Mouse (Mus musculus): Measurements from ENCODE around the gene Chd3. TPM values are rescaled to one million over a fixed set of nuclear protein-coding genes. Genes with fewer than 3 reads are reported as not detected.
"Not testable (repeated sequence)": the region's sequence is repeated elsewhere in the genome, so short reads cannot be mapped to it uniquely, and the experiment has no call there.

Gene Chd3
- polyA plus RNA-seq, 1 experiment, result 14.5 TPM

DNA sequence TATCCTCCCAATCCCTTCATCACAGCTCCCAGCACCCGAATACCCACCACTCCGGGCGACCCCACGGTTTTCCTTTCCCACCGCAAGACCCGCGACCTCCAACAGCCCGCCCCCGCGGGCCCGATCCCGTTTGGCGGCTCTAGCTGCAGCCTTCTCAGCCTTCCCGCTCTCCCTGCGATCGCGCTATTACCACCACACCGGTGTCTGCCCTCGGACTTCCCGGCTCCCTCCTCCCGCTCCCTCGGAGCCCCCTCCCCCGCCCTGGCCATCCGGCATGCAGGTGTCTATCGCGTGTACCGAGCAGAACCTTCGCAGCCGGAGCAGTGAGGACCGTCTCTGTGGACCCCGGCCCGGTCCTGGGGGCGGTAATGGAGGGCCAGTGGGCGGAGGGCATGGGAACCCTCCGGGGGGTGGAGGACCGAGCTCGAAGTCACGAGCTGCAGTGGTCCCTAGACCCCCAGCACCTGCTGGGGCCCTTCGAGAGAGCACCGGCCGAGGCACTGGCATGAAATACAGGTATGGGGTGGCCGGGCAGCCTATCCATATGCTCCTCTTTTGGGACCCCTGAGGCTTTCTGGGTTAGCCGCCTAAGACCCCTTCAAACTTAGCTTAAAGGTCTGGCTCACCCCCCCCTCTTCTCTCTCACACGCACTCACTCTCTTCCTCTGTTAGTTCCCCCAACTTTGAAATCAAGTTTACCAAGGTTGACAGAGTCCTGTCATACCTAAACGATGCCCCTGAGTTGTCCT, 42.6 kb downstream of the Chd3 start:
- peaks cover 52% of the 10 kb centered on the region for H3K27me3 ChIP-seq (replicated peaks)
- no peaks in the 10 kb centered on the region for H3K36me3 ChIP-seq (replicated peaks; ENCODE audit: low read length)
- H3K9me3 ChIP-seq, result no peaks in the 10 kb centered on the region
- TF ChIP-seq GATA1 (IDR thresholded peaks at IDR 0.05; ENCODE audit: borderline replicate concordance, low read length) (no peak), FLI1 (IDR thresholded peaks at IDR 0.05; ENCODE audit: low read length) (no peak)
- H3K4me1 ChIP-seq, result peaks cover 70% of the 10 kb centered on the region
- H3K4me3 ChIP-seq (replicated peaks), result peak overlapping the region; percentile 91

- peaks cover 44% of the 10 kb centered on the region for H3K27me3 ChIP-seq (replicated peaks)
- H3K36me3 ChIP-seq (replicated peaks; ENCODE audit: low read length), result no peaks in the 10 kb centered on the region
- no peaks in the 10 kb centered on the region for H3K9me3 ChIP-seq
- peak within 1 kb of the TSS; percentile 91 for H3K4me3 ChIP-seq (replicated peaks)
- H3K4me1 ChIP-seq, result peaks cover 62% of the 10 kb centered on the region
- TF ChIP-seq GATA1 (IDR thresholded peaks at IDR 0.05; ENCODE audit: borderline replicate concordance, low read length), result no peak
- TF ChIP-seq FLI1 (IDR thresholded peaks at IDR 0.05; ENCODE audit: low read length), result no peak
Observed at GRCm38 (mm10) chr11:69325628-69326407, 43.4 kb downstream of the Chd3 start, which contains the start of gene Kcnab3. Gene Kcnab3, plus strand, starts transcription at chr11:69326258.

GRCm38 (mm10) chr11:69324749-69325148, 44.5 kb downstream of the Chd3 start:
- peak overlapping the region; percentile 94 for H3K4me3 ChIP-seq (replicated peaks)

GRCm38 (mm10) chr11:69323667-69324111, 45.5 kb downstream of the Chd3 start, which contains the start of the genes Cntrob and Trappc1:
Gene Cntrob, minus strand, starts transcription at chr11:69323775.
Gene Trappc1, plus strand, starts transcription at chr11:69323980.
- TF ChIP-seq GATA1 (IDR thresholded peaks at IDR 0.05; ENCODE audit: borderline replicate concordance, low read length) (no peak), FLI1 (IDR thresholded peaks at IDR 0.05; ENCODE audit: low read length) (0 out of 2 replicates have a peak, but pooled peaks have one; percentile 62)
- peaks cover 23% of the 10 kb centered on the region for H3K27me3 ChIP-seq (replicated peaks)
- peak within 1 kb of the TSS; percentile 94 for H3K4me3 ChIP-seq (replicated peaks)
- no peaks in the 10 kb centered on the region for H3K9me3 ChIP-seq
- peaks cover 67% of the 10 kb centered on the region for H3K4me1 ChIP-seq
- peaks cover 18% of the 10 kb centered on the region for H3K36me3 ChIP-seq (replicated peaks; ENCODE audit: low read length)

More at GRCm38 (mm10) chr11:69324749-69325148, 44.5 kb downstream of the Chd3 start:
- no peak for TF ChIP-seq GATA1 (IDR thresholded peaks at IDR 0.05; ENCODE audit: borderline replicate concordance, low read length)
- TF ChIP-seq FLI1 (IDR thresholded peaks at IDR 0.05; ENCODE audit: low read length), result no peak
- Histone ChIP-seq H3K9me3 (no peaks in the 10 kb centered on the region), H3K4me1 (peaks cover 63% of the 10 kb centered on the region), H3K27me3 (replicated peaks) (peaks cover 34% of the 10 kb centered on the region), H3K36me3 (replicated peaks; ENCODE audit: low read length) (peaks cover 7% of the 10 kb centered on the region)

GRCm38 (mm10) chr11:69322693-69323471, 46.3 kb downstream of the Chd3 start:
- peaks cover 24% of the 10 kb centered on the region for H3K36me3 ChIP-seq (replicated peaks; ENCODE audit: low read length)
- H3K4me1 ChIP-seq, result peaks cover 59% of the 10 kb centered on the region
- H3K9me3 ChIP-seq, result no peaks in the 10 kb centered on the region
- H3K4me3 ChIP-seq (replicated peaks), result peak overlapping the region; percentile 94
- peaks cover 16% of the 10 kb centered on the region for H3K27me3 ChIP-seq (replicated peaks)
- TF ChIP-seq GATA1 (IDR thresholded peaks at IDR 0.05; ENCODE audit: borderline replicate concordance, low read length) (no peak), FLI1 (IDR thresholded peaks at IDR 0.05; ENCODE audit: low read length) (no peak)

DNA sequence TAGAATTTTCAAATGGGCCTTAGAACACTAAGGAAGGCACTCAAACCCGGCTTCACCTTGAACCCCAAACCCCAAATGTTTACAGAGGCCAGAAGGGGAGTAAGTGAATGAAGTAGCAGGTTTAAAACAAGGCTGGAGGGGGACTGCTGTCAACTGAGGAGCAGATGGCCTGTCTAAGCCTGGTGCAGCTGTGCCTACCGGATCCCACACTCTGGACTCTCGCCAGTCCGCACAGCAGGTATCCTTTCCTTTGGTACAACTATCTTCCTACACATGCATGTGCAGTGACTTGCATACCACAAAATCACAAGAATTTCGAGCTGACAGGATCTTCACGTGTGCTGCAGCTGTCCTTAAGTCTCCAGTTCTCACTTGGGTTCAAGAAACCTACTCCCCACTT, 47.2 kb downstream of the Chd3 start:
- Histone ChIP-seq H3K27me3 (replicated peaks) (peaks cover 7% of the 10 kb centered on the region), H3K36me3 (replicated peaks; ENCODE audit: low read length) (peaks cover 29% of the 10 kb centered on the region), H3K4me3 (replicated peaks) (no peak overlapping the region), H3K9me3 (no peaks in the 10 kb centered on the region), H3K4me1 (peaks cover 51% of the 10 kb centered on the region)
- TF ChIP-seq GATA1 (IDR thresholded peaks at IDR 0.05; ENCODE audit: borderline replicate concordance, low read length), result no peak
- TF ChIP-seq FLI1 (IDR thresholded peaks at IDR 0.05; ENCODE audit: low read length), result no peak

DNA sequence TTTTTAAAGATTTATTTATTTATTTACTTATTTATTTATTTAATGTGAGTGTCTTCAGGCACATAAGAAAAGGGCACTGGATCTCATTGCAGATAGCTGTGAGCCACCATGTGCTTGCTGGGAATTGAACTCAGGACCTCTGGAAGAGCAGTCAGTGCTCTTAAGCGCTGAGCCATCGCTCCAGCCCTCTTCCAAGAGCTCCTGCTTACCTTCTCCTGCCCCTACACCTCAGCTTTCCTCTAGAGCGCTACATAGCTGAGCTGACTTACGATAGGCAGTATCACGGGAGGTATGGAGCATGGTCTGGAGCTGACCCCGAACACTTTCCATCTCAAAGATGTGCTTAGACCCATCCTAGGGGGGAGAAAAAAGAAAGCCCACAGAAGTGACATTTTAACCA, 47.6 kb downstream of the Chd3 start:
- Histone ChIP-seq H3K36me3 (replicated peaks; ENCODE audit: low read length) (peaks cover 29% of the 10 kb centered on the region), H3K4me1 (peaks cover 46% of the 10 kb centered on the region)
- TF ChIP-seq FLI1 (IDR thresholded peaks at IDR 0.05; ENCODE audit: low read length), result no peak
- TF ChIP-seq GATA1 (IDR thresholded peaks at IDR 0.05; ENCODE audit: borderline replicate concordance, low read length), result no peak

GRCm38 (mm10) chr11:69318000-69318399, 51.2 kb downstream of the Chd3 start:
- not testable (repeated sequence) for H3K4me3 ChIP-seq (replicated peaks); H3K9me3 ChIP-seq; H3K27me3 ChIP-seq (replicated peaks)
- Histone ChIP-seq H3K4me1 (peaks cover 25% of the 10 kb centered on the region), H3K36me3 (replicated peaks; ENCODE audit: low read length) (peaks cover 48% of the 10 kb centered on the region)

More for the DNA sequence above, 47.6 kb downstream of the Chd3 start:
- Histone ChIP-seq H3K4me3 (replicated peaks) (no peak overlapping the region), H3K9me3 (no peaks in the 10 kb centered on the region), H3K27me3 (replicated peaks) (peaks cover 3% of the 10 kb centered on the region)

DNA sequence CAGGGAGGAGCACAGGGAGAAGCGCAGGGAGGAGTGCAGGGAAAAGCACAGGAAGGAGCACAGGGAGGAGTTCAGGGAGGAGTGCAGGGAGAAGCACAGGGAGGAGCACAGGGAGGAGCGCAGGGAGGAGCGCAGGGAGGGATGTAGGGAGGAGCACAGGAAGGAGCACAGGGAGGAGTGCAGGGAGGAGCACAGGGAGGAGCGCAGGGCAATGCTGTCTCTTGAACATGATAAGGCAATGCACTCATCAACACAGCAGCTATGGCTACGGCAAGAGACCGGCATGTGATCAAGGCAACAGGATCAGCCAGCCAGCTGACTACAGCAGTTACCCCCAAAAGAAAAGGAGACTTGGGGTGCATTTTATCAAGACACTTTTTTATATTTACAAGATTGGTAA, 52.8 kb downstream of the Chd3 start:
- Histone ChIP-seq H3K27me3 (replicated peaks) (peaks cover 4% of the 10 kb centered on the region), H3K9me3 (no peaks in the 10 kb centered on the region), H3K4me3 (replicated peaks) (peak overlapping the region; percentile 25), H3K4me1 (peaks cover 15% of the 10 kb centered on the region; the same call in 1 of the 2 replicates), H3K36me3 (replicated peaks; ENCODE audit: low read length) (peaks cover 54% of the 10 kb centered on the region)
- TF ChIP-seq FLI1 (IDR thresholded peaks at IDR 0.05; ENCODE audit: low read length) (no peak), GATA1 (IDR thresholded peaks at IDR 0.05; ENCODE audit: borderline replicate concordance, low read length) (no peak)
